Mouse (Mus musculus): ENCODE measurements around the gene Ptpn5. TPM values are rescaled to one million over a fixed set of nuclear protein-coding genes. Genes with fewer than 3 reads are reported as not detected.

Gene Ptpn5
- polyA plus RNA-seq, 1 experiment from 2014 or later: 53.4 TPM

GRCm38 (mm10) chr7:47050366-47050765, 83.1 kb downstream of the Ptpn5 start, which contains the start of gene Tmem86a:
Tmem86a (plus strand) TSS chr7:47050601.
- WGBS: under 1% methylated on average over 33 of the region's 33 CpGs
- Histone ChIP-seq H3K4me1 (ENCODE audit: control insufficient read depth, insufficient read depth, low read length) (peaks cover 11% of the 10 kb centered on the region), H3K36me3 (ENCODE audit: control insufficient read depth, insufficient read depth, low read length) (peaks cover 8% of the 10 kb centered on the region; the same call in 1 of the 2 replicates)

GRCm38 (mm10) chr7:47042823-47043490, 90.5 kb downstream of the Ptpn5 start:
- H3K9ac ChIP-seq (ENCODE audit: low read length): no peak overlapping the region
- H3K4me1 ChIP-seq (ENCODE audit: control insufficient read depth, insufficient read depth, low read length): no peaks in the 10 kb centered on the region
- H3K9me3 ChIP-seq (replicated peaks; ENCODE audit: control insufficient read depth, low read length): no peaks in the 10 kb centered on the region
- DNase-seq (ENCODE audit: low spot score) (no peak), ATAC-seq (no peak)
- no peak overlapping the region for H3K27ac ChIP-seq (ENCODE audit: low read depth, low read length)
- H3K36me3 ChIP-seq (ENCODE audit: control insufficient read depth, insufficient read depth, low read length): no peaks in the 10 kb centered on the region
- H3K27me3 ChIP-seq (replicated peaks; ENCODE audit: control insufficient read depth, insufficient read depth, low read length): 0 out of 2 replicates have a peak, but pooled peaks cover 4% of the 10 kb centered on the region
- H3K4me2 ChIP-seq (ENCODE audit: low read length): no peak overlapping the region
- 48% methylated on average over 6 of the region's 6 CpGs for WGBS
- H3K4me3 ChIP-seq (ENCODE audit: low read depth, low read length): no peak overlapping the region

More at GRCm38 (mm10) chr7:47050366-47050765, 83.1 kb downstream of the Ptpn5 start, which contains the start of gene Tmem86a:
- ATAC-seq (peak; percentile 100), DNase-seq (ENCODE audit: low spot score) (peak; percentile 98)
- no peaks in the 10 kb centered on the region for H3K27me3 ChIP-seq (replicated peaks; ENCODE audit: control insufficient read depth, insufficient read depth, low read length)
- peak within 1 kb of the TSS; percentile 86 for H3K4me3 ChIP-seq (ENCODE audit: low read depth, low read length)
- H3K9me3 ChIP-seq (replicated peaks; ENCODE audit: control insufficient read depth, low read length): no peaks in the 10 kb centered on the region
- H3K4me2 ChIP-seq (ENCODE audit: low read length): peak within 1 kb of the TSS; percentile 90
- H3K27ac ChIP-seq (ENCODE audit: low read depth, low read length): peak within 1 kb of the TSS; percentile 90
- peak within 1 kb of the TSS; percentile 88 for H3K9ac ChIP-seq (ENCODE audit: low read length)

- H3K4me3 ChIP-seq (ENCODE audit: low read depth, low read length): no peak overlapping the region
- DNase-seq (ENCODE audit: low spot score) (no peak), ATAC-seq (no peak)
- no peaks in the 10 kb centered on the region for H3K9me3 ChIP-seq (replicated peaks; ENCODE audit: control insufficient read depth, low read length)
- H3K27ac ChIP-seq (ENCODE audit: low read depth, low read length): no peak overlapping the region
- WGBS: 82% methylated on average over 4 of the region's 4 CpGs
- H3K4me1 ChIP-seq (ENCODE audit: control insufficient read depth, insufficient read depth, low read length): no peaks in the 10 kb centered on the region
- no peak overlapping the region for H3K9ac ChIP-seq (ENCODE audit: low read length)
- H3K36me3 ChIP-seq (ENCODE audit: control insufficient read depth, insufficient read depth, low read length): no peaks in the 10 kb centered on the region
- no peak overlapping the region for H3K4me2 ChIP-seq (ENCODE audit: low read length)
- H3K27me3 ChIP-seq (replicated peaks; ENCODE audit: control insufficient read depth, insufficient read depth, low read length): 0 out of 2 replicates have a peak, but pooled peaks cover 4% of the 10 kb centered on the region
These were observed 91.4 kb downstream of the Ptpn5 start for GRCm38 (mm10) chr7:47042121-47042520.

GRCm38 (mm10) chr7:47041706-47042105, 91.8 kb downstream of the Ptpn5 start:
- H3K27me3 ChIP-seq (replicated peaks; ENCODE audit: control insufficient read depth, insufficient read depth, low read length): 0 out of 2 replicates have a peak, but pooled peaks cover 4% of the 10 kb centered on the region
- H3K4me3 ChIP-seq (ENCODE audit: low read depth, low read length): no peak overlapping the region
- H3K9me3 ChIP-seq (replicated peaks; ENCODE audit: control insufficient read depth, low read length): no peaks in the 10 kb centered on the region
- no peak overlapping the region for H3K27ac ChIP-seq (ENCODE audit: low read depth, low read length)
- no peak overlapping the region for H3K9ac ChIP-seq (ENCODE audit: low read length)
- no peaks in the 10 kb centered on the region for H3K36me3 ChIP-seq (ENCODE audit: control insufficient read depth, insufficient read depth, low read length)
- no peaks in the 10 kb centered on the region for H3K4me1 ChIP-seq (ENCODE audit: control insufficient read depth, insufficient read depth, low read length)
- DNase-seq (ENCODE audit: low spot score): no peak
- no peak for ATAC-seq
- WGBS: 89% methylated on average over 3 of the region's 3 CpGs
- H3K4me2 ChIP-seq (ENCODE audit: low read length): no peak overlapping the region

- ATAC-seq: no peak
- Histone ChIP-seq H3K27ac (ENCODE audit: low read depth, low read length) (no peak overlapping the region), H3K4me3 (ENCODE audit: low read depth, low read length) (no peak overlapping the region), H3K4me2 (ENCODE audit: low read length) (no peak overlapping the region), H3K27me3 (replicated peaks; ENCODE audit: control insufficient read depth, insufficient read depth, low read length) (no peaks in the 10 kb centered on the region), H3K4me1 (ENCODE audit: control insufficient read depth, insufficient read depth, low read length) (no peaks in the 10 kb centered on the region; the same call in 1 of the 2 replicates), H3K9ac (ENCODE audit: low read length) (no peak overlapping the region), H3K9me3 (replicated peaks; ENCODE audit: control insufficient read depth, low read length) (no peaks in the 10 kb centered on the region), H3K36me3 (ENCODE audit: control insufficient read depth, insufficient read depth, low read length) (no peaks in the 10 kb centered on the region)
- WGBS: 78% methylated on average over 8 of the region's 8 CpGs
- no peak for DNase-seq (ENCODE audit: low spot score)
These were observed 98.1 kb downstream of the Ptpn5 start for GRCm38 (mm10) chr7:47035426-47035825.

- H3K9ac ChIP-seq (ENCODE audit: low read length): no peak overlapping the region
- H3K9me3 ChIP-seq (replicated peaks; ENCODE audit: control insufficient read depth, low read length): no peaks in the 10 kb centered on the region
- no peaks in the 10 kb centered on the region for H3K27me3 ChIP-seq (replicated peaks; ENCODE audit: control insufficient read depth, insufficient read depth, low read length)
- H3K4me1 ChIP-seq (ENCODE audit: control insufficient read depth, insufficient read depth, low read length): no peaks in the 10 kb centered on the region; the same call in 1 of the 2 replicates
- DNase-seq (ENCODE audit: low spot score): no peak
- 93% methylated on average over 4 of the region's 4 CpGs for WGBS
- H3K36me3 ChIP-seq (ENCODE audit: control insufficient read depth, insufficient read depth, low read length): no peaks in the 10 kb centered on the region
- H3K27ac ChIP-seq (ENCODE audit: low read depth, low read length): no peak overlapping the region
- ATAC-seq: no peak
- H3K4me2 ChIP-seq (ENCODE audit: low read length): no peak overlapping the region
- no peak overlapping the region for H3K4me3 ChIP-seq (ENCODE audit: low read depth, low read length)
These were observed 98.6 kb downstream of the Ptpn5 start for GRCm38 (mm10) chr7:47034785-47035384.

GRCm38 (mm10) chr7:47031371-47031770, 102.1 kb downstream of the Ptpn5 start:
- H3K9ac ChIP-seq (ENCODE audit: low read length): no peak overlapping the region
- H3K4me3 ChIP-seq (ENCODE audit: low read depth, low read length): no peak overlapping the region
- ATAC-seq (no peak), DNase-seq (ENCODE audit: low spot score) (no peak)
- no peaks in the 10 kb centered on the region for H3K9me3 ChIP-seq (replicated peaks; ENCODE audit: control insufficient read depth, low read length)
- no peaks in the 10 kb centered on the region for H3K27me3 ChIP-seq (replicated peaks; ENCODE audit: control insufficient read depth, insufficient read depth, low read length)
- WGBS: 74% methylated on average over 4 of the region's 4 CpGs
- no peak overlapping the region for H3K4me2 ChIP-seq (ENCODE audit: low read length)
- no peaks in the 10 kb centered on the region for H3K36me3 ChIP-seq (ENCODE audit: control insufficient read depth, insufficient read depth, low read length)
- no peak overlapping the region for H3K27ac ChIP-seq (ENCODE audit: low read depth, low read length)
- H3K4me1 ChIP-seq (ENCODE audit: control insufficient read depth, insufficient read depth, low read length): no peaks in the 10 kb centered on the region; the same call in 1 of the 2 replicates

GRCm38 (mm10) chr7:47030517-47031193, 102.8 kb downstream of the Ptpn5 start:
- ATAC-seq: peak; percentile 72
- H3K36me3 ChIP-seq (ENCODE audit: control insufficient read depth, insufficient read depth, low read length): no peaks in the 10 kb centered on the region
- no peaks in the 10 kb centered on the region; the same call in 1 of the 2 replicates for H3K4me1 ChIP-seq (ENCODE audit: control insufficient read depth, insufficient read depth, low read length)
- no peaks in the 10 kb centered on the region for H3K27me3 ChIP-seq (replicated peaks; ENCODE audit: control insufficient read depth, insufficient read depth, low read length)
- no peak overlapping the region for H3K27ac ChIP-seq (ENCODE audit: low read depth, low read length)
- H3K9ac ChIP-seq (ENCODE audit: low read length): no peak overlapping the region
- H3K4me3 ChIP-seq (ENCODE audit: low read depth, low read length): no peak overlapping the region
- no peak overlapping the region for H3K4me2 ChIP-seq (ENCODE audit: low read length)
- no peaks in the 10 kb centered on the region for H3K9me3 ChIP-seq (replicated peaks; ENCODE audit: control insufficient read depth, low read length)
- DNase-seq (ENCODE audit: low spot score): peak; percentile 51
- WGBS: 55% methylated on average over 9 of the region's 9 CpGs

Data from forebrain, embryonic 14.5 days (tissue).